Mouse (Mus musculus): Measurements from ENCODE around the gene Cpxcr1. TPM values are rescaled to one million over a fixed set of nuclear protein-coding genes. Genes with fewer than 3 reads are reported as not detected.

The Cpxcr1 gene
- polyA plus RNA-seq (2014; fragmentation: Nextera tagmentation; extraction: Ambion mirVana) = not detected in 2 replicates

GRCm38 (mm10) chrX:116448644-116449043 is at the start of gene Cpxcr1:
Gene Cpxcr1, plus strand, starts transcription at chrX:116448944.
- no peaks in the 10 kb centered on the region for H3K4me1 ChIP-seq (ENCODE audit: insufficient read depth)
- ATAC-seq (ENCODE audit: insufficient read depth) = no peak
- no peaks in the 10 kb centered on the region for H3K36me3 ChIP-seq (ENCODE audit: insufficient read depth)
- DNase-seq = no peak
- H3K4me3 ChIP-seq (ENCODE audit: low read depth, low read length) = no peak within 1 kb of the TSS
- H3K27me3 ChIP-seq (ENCODE audit: insufficient read depth, low read length) = no peaks in the 10 kb centered on the region
- no peak within 1 kb of the TSS for H3K4me2 ChIP-seq
- H3K9me3 ChIP-seq (ENCODE audit: low read depth, low read length) = no peaks in the 10 kb centered on the region
- H3K9ac ChIP-seq = no peak within 1 kb of the TSS
- H3K27ac ChIP-seq (ENCODE audit: low read depth) = no peak within 1 kb of the TSS
- TF ChIP-seq CTCF (IDR thresholded peaks at IDR 0.05; ENCODE audit: low read depth) = no peak

Other genes starting within 250 kb of the Cpxcr1 start
- not detected in 2 replicates for gene H2afb2, start 232.2 kb downstream of the Cpxcr1 start, polyA plus RNA-seq (2014; fragmentation: Nextera tagmentation; extraction: Ambion mirVana)

All from lung, embryonic 14.5 days (tissue).